13 mouse cellular contexts compared by ENCODE assay signal in genomic region chr16:23274606-23275310, GRCm38 (mm10). TPM values are rescaled to one million over a fixed set of nuclear protein-coding genes. Genes with fewer than 3 reads are reported as not detected.
DNase-seq lines count a peak whose midpoint lies in the region; ATAC-seq and TF ChIP-seq lines count a peak whose summit lies in the region.
"Had no signal": no experiment of that assay in that cellular context is flagged by ENCODE, and none has a peak within 500 bp of the region (broad histone marks: within the 10 kb centered on the region; RNA-seq: fewer than 3 reads in every experiment).

No protein-coding gene starts in this region.

- no peak overlapping the region for H3K9ac ChIP-seq in midbrain, embryonic 11.5 days (ENCODE audit: low read length)
- H3K9ac ChIP-seq in midbrain, embryonic 15.5 days = no peak overlapping the region
- H3K9ac ChIP-seq in midbrain, postnatal 0 days (replicated peaks; ENCODE audit: low read length, poor library complexity, severe bottlenecking) = no peak overlapping the region
- H3K9ac ChIP-seq in kidney, embryonic 15.5 days = no peak overlapping the region
- H3K9ac ChIP-seq: embryonic facial prominence, embryonic 15.5 days; forebrain, postnatal 0 days had no signal

- H3K4me2 ChIP-seq in midbrain, embryonic 11.5 days = no peak overlapping the region
- H3K4me2 ChIP-seq in midbrain, embryonic 15.5 days = no peak overlapping the region
- H3K4me2 ChIP-seq in midbrain, postnatal 0 days (ENCODE audit: low read depth, low read length, poor library complexity, severe bottlenecking) = no peak overlapping the region
- H3K4me2 ChIP-seq in kidney, embryonic 15.5 days = no peak overlapping the region
- H3K4me2 ChIP-seq: embryonic facial prominence, embryonic 15.5 days; liver, embryonic 11.5 days had no signal

- H3K4me3 ChIP-seq in midbrain, embryonic 11.5 days (ENCODE audit: low read depth, low read length) = no peak overlapping the region
- no peak overlapping the region for H3K4me3 ChIP-seq in midbrain, embryonic 15.5 days
- H3K4me3 ChIP-seq in midbrain, postnatal 0 days (ENCODE audit: low read depth, low read length) = no peak overlapping the region
- no peak overlapping the region for H3K4me3 ChIP-seq in kidney, embryonic 15.5 days (replicated peaks)
- H3K4me3 ChIP-seq: embryonic facial prominence, embryonic 15.5 days; heart, adult 2 months had no signal

- ATAC-seq in midbrain, embryonic 11.5 days (ENCODE audit: low FRiP score) = no peak
- no peak for ATAC-seq in midbrain, embryonic 15.5 days (replicated peaks)
- no peak for ATAC-seq in midbrain, postnatal 0 days (ENCODE audit: low FRiP score)
- ATAC-seq in kidney, embryonic 15.5 days (replicated peaks; ENCODE audit: low FRiP score) = no peak
- ATAC-seq: forebrain, postnatal 0 days had no signal

- peaks cover 28% of the 10 kb centered on the region for H3K4me1 ChIP-seq in midbrain, embryonic 11.5 days (ENCODE audit: control insufficient read depth, insufficient read depth, low read length)
- peaks cover 19% of the 10 kb centered on the region for H3K4me1 ChIP-seq in midbrain, embryonic 15.5 days
- H3K4me1 ChIP-seq in midbrain, postnatal 0 days (ENCODE audit: insufficient read depth, low read length) = peaks cover 3% of the 10 kb centered on the region; the same call in 1 of the 2 replicates
- H3K4me1 ChIP-seq in kidney, embryonic 15.5 days = peaks cover 34% of the 10 kb centered on the region

- H3K36me3 ChIP-seq in midbrain, embryonic 11.5 days (ENCODE audit: control insufficient read depth, insufficient read depth, low read length) = no peaks in the 10 kb centered on the region
- no peaks in the 10 kb centered on the region for H3K36me3 ChIP-seq in midbrain, embryonic 15.5 days (replicated peaks)
- no peaks in the 10 kb centered on the region for H3K36me3 ChIP-seq in midbrain, postnatal 0 days (ENCODE audit: insufficient read depth, low read length)
- H3K36me3 ChIP-seq in kidney, embryonic 15.5 days = no peaks in the 10 kb centered on the region
- H3K36me3 ChIP-seq: embryonic facial prominence, embryonic 15.5 days had no signal

- no peaks in the 10 kb centered on the region for H3K27me3 ChIP-seq in midbrain, embryonic 11.5 days (ENCODE audit: control insufficient read depth, insufficient read depth, low read length)
- no peaks in the 10 kb centered on the region for H3K27me3 ChIP-seq in midbrain, embryonic 15.5 days (replicated peaks)
- H3K27me3 ChIP-seq in midbrain, postnatal 0 days (ENCODE audit: insufficient read depth, low read length) = no peaks in the 10 kb centered on the region
- H3K27me3 ChIP-seq in kidney, embryonic 15.5 days = no peaks in the 10 kb centered on the region
- H3K27me3 ChIP-seq: embryonic facial prominence, embryonic 15.5 days had no signal

- H3K27ac ChIP-seq in midbrain, embryonic 11.5 days (ENCODE audit: low read depth, low read length) = no peak overlapping the region
- no peak overlapping the region for H3K27ac ChIP-seq in midbrain, embryonic 15.5 days
- H3K27ac ChIP-seq in midbrain, postnatal 0 days (ENCODE audit: low read depth, low read length) = no peak overlapping the region
- no peak overlapping the region for H3K27ac ChIP-seq in kidney, embryonic 15.5 days
- H3K27ac ChIP-seq: embryonic facial prominence, embryonic 15.5 days; heart, adult 2 months had no signal

- no peak for TF ChIP-seq CTCF in midbrain, postnatal 0 days (IDR thresholded peaks at IDR 0.05)

- DNase-seq in midbrain, embryonic 11.5 days (ENCODE audit: low spot score, missing footprints) = peak; percentile 85
- DNase-seq in CD4-positive helper T cell, adult 2 months (ENCODE audit: low read depth, low spot score) = peak; percentile 89
- peak; percentile 85 for DNase-seq in adrenal gland, adult 2 months
- DNase-seq in midbrain, postnatal 0 days (ENCODE audit: low spot score) = peak; percentile 48
- DNase-seq in kidney, adult 8-10 months = no peak
- DNase-seq: cerebellum, postnatal 14 days; forebrain, postnatal 0 days; heart, adult 2 months; lung, postnatal 10 days had no signal

- no peaks in the 10 kb centered on the region for H3K9me3 ChIP-seq in midbrain, embryonic 11.5 days (ENCODE audit: control insufficient read depth, low read length)
- no peaks in the 10 kb centered on the region for H3K9me3 ChIP-seq in midbrain, embryonic 15.5 days
- no peaks in the 10 kb centered on the region for H3K9me3 ChIP-seq in midbrain, postnatal 0 days (ENCODE audit: low read length)
- H3K9me3 ChIP-seq in kidney, embryonic 15.5 days (replicated peaks) = no peaks in the 10 kb centered on the region
- H3K9me3 ChIP-seq: embryonic facial prominence, embryonic 15.5 days had no signal

- 82% methylated on average over 7 of the region's 7 CpGs for WGBS in midbrain, embryonic 11.5 days
- WGBS in midbrain, embryonic 15.5 days = 80% methylated on average over 7 of the region's 7 CpGs
- WGBS in midbrain, postnatal 0 days = 85% methylated on average over 7 of the region's 7 CpGs
- 87% methylated on average over 7 of the region's 7 CpGs for WGBS in kidney, embryonic 15.5 days

RNA-seq across cellular contexts. Expression of gene St6gal1, which starts 50.2 kb away (rescaled TPM):
- polyA plus RNA-seq in midbrain, embryonic 11.5 days (2014; fragmentation: Nextera tagmentation; extraction: Ambion mirVana) = 31.8 and 34.1 TPM in 2 replicates
- polyA plus RNA-seq in midbrain, embryonic 15.5 days (2015; fragmentation: Nextera tagmentation; extraction: Ambion mirVana) = 27.9 and 29.4 TPM in 2 replicates
- 10 to 100 TPM; 32.2 to 49.5 TPM for total RNA-seq in adrenal gland, adult 2 months (2021)
- polyA plus RNA-seq in adrenal gland, adult 2 months (2012; rRNA removed) = 23.1 and 24.2 TPM in 2 replicates
- 17.7 and 20.6 TPM in 2 replicates for total RNA-seq in midbrain, postnatal 0 days (2014; rRNA removed)
- polyA plus RNA-seq in midbrain, postnatal 0 days (2015; fragmentation: Nextera tagmentation; extraction: Ambion mirVana) = 8.5 and 12.0 TPM in 2 replicates
- polyA plus RNA-seq in kidney, embryonic 15.5 days (2015; fragmentation: Nextera tagmentation; extraction: Ambion mirVana) = 22.6 and 25.5 TPM in 2 replicates

Comparison
In these comparisons a context has a peak if more than half of its experiments do, and no peak if none do; other contexts are left out.
1. DNase-seq: peak in midbrain, embryonic 11.5 days (single experiment), CD4-positive helper T cell, adult 2 months (single experiment), adrenal gland, adult 2 months (single experiment) and midbrain, postnatal 0 days (single experiment); none in kidney, adult 8-10 months (0 of 2).